Mouse (Mus musculus): Measurements from ENCODE around the gene Olfr889. TPM values are rescaled to one million over a fixed set of nuclear protein-coding genes. Genes with fewer than 3 reads are reported as not detected.
"Not testable (repeated sequence)": the region's sequence is repeated elsewhere in the genome, so short reads cannot be mapped to it uniquely, and the experiment has no call there.

The Olfr889 gene
- not detected in 2 replicates for polyA plus RNA-seq (2012; rRNA removed)

DNA sequence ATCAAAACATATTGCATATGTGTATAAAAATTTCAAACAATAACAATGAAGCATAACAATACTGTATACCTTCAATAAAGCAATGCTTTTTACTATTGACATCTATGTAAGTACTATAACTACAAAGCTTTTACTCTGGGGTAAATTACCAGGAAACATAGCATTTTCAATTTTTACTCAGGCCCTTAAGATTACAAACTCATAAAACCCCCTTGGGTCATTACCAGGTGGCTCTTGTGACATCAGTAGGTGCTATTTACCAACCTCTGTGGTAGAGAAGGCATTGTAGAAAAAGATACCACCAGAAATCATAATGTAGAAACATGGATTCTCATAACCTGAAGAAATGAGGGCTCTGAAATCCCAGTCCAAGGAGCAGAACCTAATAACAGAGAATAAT is at the start of gene Olfr889:
Olfr889 (plus strand) TSS at position 301 of the 400 bp plus-strand sequence.
- Histone ChIP-seq H3K4me3 (replicated peaks; ENCODE audit: extremely low read depth, low read depth, low read length) (no peak within 1 kb of the TSS), H3K4me1 (ENCODE audit: control insufficient read depth, insufficient read depth, low read length) (no peaks in the 10 kb centered on the region)
- no peak for TF ChIP-seq POLR2A (IDR thresholded peaks at IDR 0.05; ENCODE audit: borderline replicate concordance, extremely low read depth, low read depth, low read length)
- TF ChIP-seq CTCF (IDR thresholded peaks at IDR 0.05; ENCODE audit: insufficient read depth, low read length), result no peak
- DNase-seq, result no peak

DNA sequence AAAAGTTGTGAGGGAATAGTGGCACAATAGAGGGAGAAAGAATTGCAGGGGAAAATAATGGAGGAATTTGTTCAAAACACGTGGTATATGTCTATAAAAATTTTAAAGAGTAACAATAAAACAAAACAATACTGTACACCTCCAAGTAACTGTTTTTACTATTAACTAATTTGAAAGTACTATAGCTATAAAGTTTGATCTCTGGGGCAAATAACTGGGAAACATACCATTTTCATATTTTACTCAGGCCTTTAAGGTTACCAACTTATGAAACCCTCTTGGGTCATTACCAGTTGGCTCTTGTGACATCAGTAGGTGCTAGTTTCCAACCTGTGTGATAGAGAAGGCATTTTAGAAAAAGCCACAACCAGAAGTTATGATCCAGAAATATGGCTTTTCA is 31.2 kb upstream of the Olfr889 start, which contains the start of gene Olfr887:
Olfr887 (plus strand) TSS at position 301 of the 400 bp plus-strand sequence.
- H3K4me1 ChIP-seq (ENCODE audit: control insufficient read depth, insufficient read depth, low read length), result no peaks in the 10 kb centered on the region

DNA sequence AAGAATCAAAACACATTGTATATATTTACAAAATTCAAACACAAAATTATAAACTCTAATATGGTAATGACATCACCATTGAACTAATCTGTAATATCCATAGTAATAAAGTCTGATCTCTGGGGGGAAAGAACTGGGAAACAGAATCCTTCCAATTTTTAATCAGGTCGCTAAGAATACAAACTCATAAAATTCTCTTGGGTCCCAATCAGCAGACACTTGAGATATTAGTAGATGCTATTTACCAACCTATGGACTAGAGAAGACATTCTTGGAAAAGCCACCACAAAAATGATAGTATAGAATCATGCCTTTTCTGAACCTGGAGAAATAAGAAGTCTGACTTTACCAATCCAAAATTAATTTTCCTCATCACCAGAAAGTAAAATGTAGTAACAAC is 7.2 kb upstream of the Olfr889 start, which contains the start of gene Olfr888:
Olfr888 (plus strand) TSS at position 301 of the 400 bp plus-strand sequence.
- DNase-seq, result no peak
- Histone ChIP-seq H3K4me3 (replicated peaks; ENCODE audit: extremely low read depth, low read depth, low read length) (no peak within 1 kb of the TSS), H3K4me1 (ENCODE audit: control insufficient read depth, insufficient read depth, low read length) (no peaks in the 10 kb centered on the region)
- TF ChIP-seq CTCF (IDR thresholded peaks at IDR 0.05; ENCODE audit: insufficient read depth, low read length) (no peak), POLR2A (IDR thresholded peaks at IDR 0.05; ENCODE audit: borderline replicate concordance, extremely low read depth, low read depth, low read length) (no peak)
- WGBS, result 67% methylated on average over 1 of the region's 1 CpGs

More for the DNA sequence above, 31.2 kb upstream of the Olfr889 start, which contains the start of gene Olfr887:
- TF ChIP-seq CTCF (IDR thresholded peaks at IDR 0.05; ENCODE audit: insufficient read depth, low read length), result no peak
- no peak for TF ChIP-seq POLR2A (IDR thresholded peaks at IDR 0.05; ENCODE audit: borderline replicate concordance, extremely low read depth, low read depth, low read length)
- WGBS, result 62% methylated on average over 1 of the region's 1 CpGs
- no peak for DNase-seq
- no peak within 1 kb of the TSS for H3K4me3 ChIP-seq (replicated peaks; ENCODE audit: extremely low read depth, low read depth, low read length)

DNA sequence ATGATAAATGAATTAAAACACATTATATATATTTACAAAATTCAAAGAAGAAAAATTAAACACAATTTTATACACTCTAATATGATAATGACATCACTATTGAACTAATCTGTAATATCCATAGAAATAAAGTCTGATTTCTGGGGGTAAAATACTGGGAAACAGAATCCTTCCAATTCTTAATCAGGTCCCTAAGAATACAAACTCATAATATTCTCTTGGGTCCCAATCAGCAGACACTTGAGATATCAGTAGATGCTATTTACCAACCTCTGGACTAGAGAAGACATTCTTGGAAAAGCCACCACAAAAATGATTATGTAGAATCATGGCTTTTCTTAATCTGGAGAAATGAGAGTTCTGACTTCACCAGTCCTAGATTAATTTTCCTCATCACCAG is 27.2 kb downstream of the Olfr889 start, which contains the start of gene Olfr890:
Olfr890 (plus strand) TSS at position 301 of the 400 bp plus-strand sequence.
- TF ChIP-seq POLR2A (IDR thresholded peaks at IDR 0.05; ENCODE audit: borderline replicate concordance, extremely low read depth, low read depth, low read length) (no peak), CTCF (IDR thresholded peaks at IDR 0.05; ENCODE audit: insufficient read depth, low read length) (no peak)
- no peaks in the 10 kb centered on the region for H3K4me1 ChIP-seq (ENCODE audit: control insufficient read depth, insufficient read depth, low read length)
- no peak within 1 kb of the TSS for H3K4me3 ChIP-seq (replicated peaks; ENCODE audit: extremely low read depth, low read depth, low read length)
- DNase-seq, result no peak

DNA sequence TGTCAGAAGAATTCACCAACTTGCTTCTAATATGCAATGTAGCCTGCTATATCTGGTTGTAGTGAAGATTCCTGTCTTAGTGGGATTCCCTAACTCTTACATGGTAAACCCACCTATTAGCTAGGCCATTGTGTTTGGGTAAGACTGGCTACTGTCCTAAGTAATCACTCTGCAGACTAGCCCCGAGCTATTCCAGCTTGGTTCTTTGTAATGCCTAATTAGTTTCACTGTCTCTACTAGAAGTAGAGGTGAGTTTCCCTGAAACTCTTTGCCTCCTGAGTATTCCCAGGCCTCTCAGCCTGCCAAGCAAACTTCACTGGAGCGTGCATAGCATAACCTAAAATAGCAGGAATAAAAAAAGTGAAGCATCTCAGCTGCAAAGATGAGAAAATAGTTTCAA is 53.3 kb downstream of the Olfr889 start:
- not testable (repeated sequence) for H3K4me1 ChIP-seq (ENCODE audit: control insufficient read depth, insufficient read depth, low read length); H3K4me3 ChIP-seq (replicated peaks; ENCODE audit: extremely low read depth, low read depth, low read length); DNase-seq
- WGBS, result 37% methylated on average over 2 of the region's 2 CpGs

Other genes with a start within 250 kb of the Olfr889 start
- not detected in 2 replicates for gene Olfr145, start 218.5 kb upstream of the Olfr889 start, polyA plus RNA-seq (2012; rRNA removed)
- not detected in 2 replicates for gene Olfr878, start 197.4 kb upstream of the Olfr889 start, polyA plus RNA-seq (2012; rRNA removed)
- gene Olfr881, start 123.4 kb upstream of the Olfr889 start, polyA plus RNA-seq (2012; rRNA removed), result not detected in 2 replicates
- gene Olfr883, start 89.4 kb upstream of the Olfr889 start, polyA plus RNA-seq (2012; rRNA removed), result not detected in 2 replicates
- not detected in 2 replicates for gene Olfr884, start 68.6 kb upstream of the Olfr889 start, polyA plus RNA-seq (2012; rRNA removed)
- not detected in 2 replicates for gene Olfr885, start 53.9 kb upstream of the Olfr889 start, polyA plus RNA-seq (2012; rRNA removed)
- gene Olfr887, start 31.1 kb upstream of the Olfr889 start, polyA plus RNA-seq (2012; rRNA removed), result not detected in 2 replicates
- not detected in 2 replicates for gene Olfr888, start 7.1 kb upstream of the Olfr889 start, polyA plus RNA-seq (2012; rRNA removed)
- not detected in 2 replicates for gene Olfr890, start 27.3 kb downstream of the Olfr889 start, polyA plus RNA-seq (2012; rRNA removed)
- gene Olfr891, start 65.6 kb downstream of the Olfr889 start, polyA plus RNA-seq (2012; rRNA removed), result not detected in 2 replicates
- gene Olfr893, start 93.2 kb downstream of the Olfr889 start, polyA plus RNA-seq (2012; rRNA removed), result not detected in 2 replicates
- not detected in 2 replicates for gene Olfr894, start 102.9 kb downstream of the Olfr889 start, polyA plus RNA-seq (2012; rRNA removed)
- gene Olfr143, start 137.6 kb downstream of the Olfr889 start, polyA plus RNA-seq (2012; rRNA removed), result not detected in 2 replicates
- gene Olfr895, start 152.7 kb downstream of the Olfr889 start, polyA plus RNA-seq (2012; rRNA removed), result not detected in 2 replicates
- not detected in 2 replicates for gene Olfr896-ps1, start 175.9 kb downstream of the Olfr889 start, polyA plus RNA-seq (2012; rRNA removed)
- not detected in 2 replicates for gene Olfr25, start 213.9 kb downstream of the Olfr889 start, polyA plus RNA-seq (2012; rRNA removed)
- gene Olfr898, start 233.2 kb downstream of the Olfr889 start, polyA plus RNA-seq (2012; rRNA removed), result not detected in 2 replicates